Mouse (Mus musculus) thymus, adult 2 months (tissue): Measurements from ENCODE around the gene Acer1.

Source experiments
- CTCF ChIP-seq: fragments of 200-500 bp; IDR thresholded peaks from 2 replicates; pipeline ENCODE4 v1.5.1; 2012; ENCODE audit warnings: mild to moderate bottlenecking, control low read depth, low read length, moderate library complexity, borderline replicate concordance; ENCODE audit not compliant: control insufficient read depth, poor library complexity, insufficient read depth; ENCODE audit errors: extremely low read depth
- POLR2A ChIP-seq: fragments of 200-500 bp; IDR thresholded peaks from 2 replicates; pipeline ENCODE4 v1.6.1; 2012; ENCODE audit warnings: mild to moderate bottlenecking, low read length, control low read depth, moderate library complexity; ENCODE audit not compliant: control insufficient read depth, poor library complexity, insufficient read depth; ENCODE audit errors: extremely low read depth

GRCm38 (mm10) chr17:57019693-57020092, 37.8 kb upstream of the Acer1 start:
- TF ChIP-seq CTCF, result no peak
- no peak for TF ChIP-seq POLR2A
